Mouse (Mus musculus): ENCODE measurements around the gene Ddx54.
A peak's percentile ranks its signal among the peaks of the same experiment; 100 is the strongest.

The Ddx54 gene

DNA sequence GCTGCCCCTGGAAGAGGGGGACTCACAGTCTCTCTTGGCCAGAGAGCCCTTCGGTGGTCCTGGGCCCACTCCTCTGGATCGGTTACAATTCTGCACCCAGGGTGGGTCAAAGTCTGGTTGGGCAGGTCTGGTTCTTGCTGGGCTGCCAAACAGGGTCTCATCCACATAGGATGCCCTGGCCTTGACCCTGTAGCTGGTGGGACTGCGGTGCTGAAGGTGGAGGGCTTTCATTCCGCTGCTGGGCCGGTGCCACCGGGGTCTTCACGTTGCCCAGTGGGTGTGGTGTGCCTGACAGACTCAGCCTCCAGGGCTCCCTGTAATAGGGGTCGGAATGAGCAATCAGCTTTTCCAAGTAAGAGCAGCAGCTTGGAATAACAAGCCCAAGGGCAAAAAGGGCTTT is 1.1 kb upstream of the Ddx54 start:
- no peak for DNase-seq (ENCODE audit: low spot score in 2 of 2)

DNA sequence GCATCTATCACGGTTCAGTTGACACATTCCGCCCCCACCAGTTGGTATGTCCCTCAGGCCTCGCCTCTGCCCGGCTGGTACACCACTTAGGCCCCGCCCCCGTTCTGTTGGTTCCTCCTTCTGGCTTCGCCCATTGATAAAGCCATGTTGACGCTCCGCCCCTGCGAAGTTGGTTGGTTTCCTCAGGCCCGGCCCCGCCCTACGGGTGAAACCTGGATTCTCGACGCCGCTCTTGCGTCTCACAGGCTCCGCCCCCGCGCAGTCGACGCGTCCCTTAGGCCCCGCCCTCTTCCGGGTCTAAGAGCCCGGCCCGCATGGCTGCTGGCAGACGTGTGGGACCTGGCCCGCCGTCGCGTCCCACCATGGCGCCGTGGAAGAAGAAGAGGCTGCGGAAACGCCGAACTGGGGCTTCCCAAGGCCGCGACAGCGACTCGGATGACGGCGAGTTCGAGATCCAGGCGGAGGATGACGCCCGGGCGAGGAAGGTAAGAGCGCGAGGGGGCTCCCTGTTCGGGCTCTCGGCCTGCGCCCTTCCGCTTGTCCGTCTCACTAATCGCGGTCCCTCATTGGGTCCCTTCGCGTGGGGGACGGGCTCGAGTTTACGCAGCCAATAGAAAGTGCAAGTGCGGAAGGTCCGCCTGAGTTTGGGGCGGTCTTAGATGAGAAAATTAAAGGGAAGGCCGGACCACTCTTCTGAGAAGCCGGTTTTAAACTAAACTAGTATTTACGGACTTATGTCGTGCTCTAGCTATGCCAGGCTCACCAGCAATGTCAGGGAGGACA is 474 bp downstream of the Ddx54 start:
- peak; percentile 99 to 100 for DNase-seq (ENCODE audit: low spot score in 2 of 2)

DNA sequence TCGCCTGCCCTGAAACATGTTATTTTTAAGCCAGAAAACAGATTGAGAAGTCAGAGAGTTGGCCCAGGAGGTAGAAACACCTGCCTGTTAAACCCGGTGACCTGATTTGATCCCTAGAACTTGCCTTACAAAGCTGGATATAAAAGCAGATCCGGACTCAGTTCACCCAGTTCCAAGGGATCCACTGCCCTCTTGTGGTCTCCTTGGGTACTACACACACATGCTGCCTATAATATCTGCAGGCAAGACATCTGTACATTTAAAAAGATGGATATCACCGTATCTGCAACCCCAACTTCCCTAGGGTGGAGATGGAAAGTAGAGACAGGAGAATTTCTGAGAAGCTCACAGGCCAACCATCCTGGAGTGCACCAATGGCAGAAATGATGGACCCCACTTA is 3.4 kb downstream of the Ddx54 start:
- peak in 1 of 2 experiments; percentile 49 for DNase-seq (ENCODE audit: low spot score in 2 of 2)

DNA sequence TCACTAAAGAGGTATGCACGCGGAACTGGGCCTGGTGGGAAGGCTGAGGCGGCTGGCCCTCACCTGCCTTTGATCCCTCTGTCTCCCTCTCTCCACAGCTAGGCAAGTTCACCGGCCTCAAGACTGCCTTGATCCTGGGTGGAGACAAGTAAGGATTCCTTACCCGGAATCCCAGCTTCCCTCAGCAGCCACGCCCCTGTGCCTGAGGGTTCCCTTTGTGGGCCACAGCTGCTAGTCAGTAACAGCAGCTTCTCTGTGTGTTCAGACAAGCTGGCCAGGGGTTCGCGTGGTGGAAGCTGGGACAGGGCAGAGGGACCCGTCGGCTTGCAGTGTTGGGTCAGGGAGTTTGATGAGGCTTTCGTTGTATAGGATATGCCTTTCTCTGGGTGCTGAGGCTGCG is 6.2 kb downstream of the Ddx54 start:
- no peak for DNase-seq (ENCODE audit: low spot score in 2 of 2)

DNA sequence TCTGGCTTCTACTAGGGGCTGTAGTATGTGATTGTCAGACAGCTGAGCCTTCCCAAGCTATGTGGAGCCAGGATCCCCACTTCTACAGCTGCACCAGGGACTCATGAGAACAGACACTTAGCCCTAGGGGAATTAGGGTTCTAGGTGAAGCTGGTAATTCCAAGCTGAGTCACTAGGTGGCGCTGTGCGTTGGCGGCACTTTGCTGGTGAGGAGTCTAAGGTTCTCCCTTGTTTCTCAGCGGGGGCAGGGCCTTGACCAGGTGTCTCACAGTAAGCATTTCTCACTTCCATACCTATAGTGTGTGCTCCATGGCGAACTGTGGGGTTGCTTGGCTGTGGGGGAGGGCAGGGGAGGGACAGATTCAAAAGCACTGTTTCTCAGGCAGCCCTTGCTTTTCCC is 6.7 kb downstream of the Ddx54 start:
- peak; percentile 66 to 82 for DNase-seq (ENCODE audit: low spot score in 2 of 2)

DNA sequence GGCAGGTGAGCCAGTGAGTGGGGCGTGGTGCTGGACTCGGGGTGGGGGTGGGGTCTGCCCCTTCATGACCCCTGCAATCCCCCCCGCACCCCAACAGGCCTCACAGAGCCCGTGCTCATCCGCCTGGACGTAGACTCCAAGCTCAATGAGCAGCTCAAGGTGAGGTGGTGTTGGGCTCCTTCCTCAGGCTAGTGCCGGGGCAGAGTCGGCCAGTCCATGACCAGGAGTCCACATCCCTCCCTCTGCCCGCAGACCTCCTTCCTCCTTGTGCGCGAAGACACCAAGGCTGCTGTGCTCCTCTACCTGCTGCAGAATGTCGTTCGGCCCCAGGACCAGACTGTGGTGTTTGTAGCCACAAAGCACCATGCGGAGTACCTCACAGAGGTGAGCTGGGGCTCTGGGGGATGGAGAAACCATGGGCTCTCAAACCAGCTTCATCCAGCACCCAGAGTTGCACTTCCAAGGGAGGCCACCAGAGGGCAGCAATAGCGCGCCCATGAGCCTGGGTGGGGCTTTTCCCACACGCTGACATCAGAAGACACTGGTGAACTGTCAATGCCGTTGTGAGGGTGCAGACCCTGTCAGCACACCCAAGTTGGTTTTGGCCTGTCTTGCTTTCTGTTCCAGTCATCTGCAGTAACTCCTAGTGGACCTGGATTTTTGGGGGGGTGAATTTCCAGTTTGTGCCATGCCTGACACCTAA is 8.0 kb downstream of the Ddx54 start:
- peak; percentile 78 to 85 for DNase-seq (ENCODE audit: low spot score in 2 of 2)

DNA sequence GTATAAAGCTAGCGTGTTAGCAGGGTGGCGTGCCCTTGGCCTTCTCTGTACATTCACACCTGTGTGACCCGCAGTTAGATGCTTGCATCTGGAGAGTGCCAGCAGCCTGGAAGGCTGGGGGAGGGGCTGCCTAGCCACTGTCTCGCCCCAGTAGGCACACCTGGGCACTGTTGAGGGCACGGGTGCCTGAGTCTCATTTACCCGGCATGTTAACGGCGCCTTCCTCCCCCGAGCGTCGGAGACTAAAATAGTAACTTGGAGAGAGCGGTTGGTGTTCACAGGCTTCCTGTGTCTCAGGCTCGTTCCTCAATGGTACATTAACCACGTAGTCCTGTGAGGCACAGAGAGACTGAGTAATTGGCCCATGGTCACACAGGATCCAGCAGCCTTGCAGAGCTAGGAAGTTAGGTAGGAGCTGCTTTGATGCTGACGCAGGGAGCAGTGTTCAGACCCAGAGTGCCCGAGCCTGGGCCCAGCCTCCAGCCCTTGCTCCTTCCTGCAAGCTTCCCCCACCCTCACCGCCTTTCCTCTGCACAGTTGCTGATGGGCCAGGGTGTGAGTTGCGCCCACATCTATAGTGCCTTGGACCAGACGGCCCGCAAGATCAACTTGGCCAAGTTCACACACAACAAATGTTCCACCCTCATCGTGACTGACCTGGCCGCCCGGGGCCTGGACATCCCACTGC is 8.7 kb downstream of the Ddx54 start:
- peak; percentile 44 to 47 for DNase-seq (ENCODE audit: low spot score in 2 of 2)

DNA sequence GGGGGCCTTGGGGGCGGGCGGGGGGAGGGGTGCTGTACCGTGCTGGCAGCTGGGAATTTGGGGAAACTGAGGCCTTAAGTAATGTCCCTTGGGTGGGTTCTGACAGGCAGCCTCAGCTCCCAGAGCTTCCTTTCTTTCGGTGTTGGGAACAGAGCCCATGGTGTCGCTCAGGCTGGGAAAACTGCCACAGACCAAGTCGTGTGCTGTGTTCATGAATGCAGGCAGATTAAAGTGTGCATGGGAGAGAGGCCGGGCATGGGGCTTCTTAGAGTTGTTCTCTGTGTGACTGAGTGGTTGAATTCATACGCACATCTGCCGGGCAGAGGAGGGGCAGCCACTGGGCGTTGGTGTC is 9.3 kb downstream of the Ddx54 start:
- DNase-seq (ENCODE audit: low spot score in 2 of 2): no peak

DNA sequence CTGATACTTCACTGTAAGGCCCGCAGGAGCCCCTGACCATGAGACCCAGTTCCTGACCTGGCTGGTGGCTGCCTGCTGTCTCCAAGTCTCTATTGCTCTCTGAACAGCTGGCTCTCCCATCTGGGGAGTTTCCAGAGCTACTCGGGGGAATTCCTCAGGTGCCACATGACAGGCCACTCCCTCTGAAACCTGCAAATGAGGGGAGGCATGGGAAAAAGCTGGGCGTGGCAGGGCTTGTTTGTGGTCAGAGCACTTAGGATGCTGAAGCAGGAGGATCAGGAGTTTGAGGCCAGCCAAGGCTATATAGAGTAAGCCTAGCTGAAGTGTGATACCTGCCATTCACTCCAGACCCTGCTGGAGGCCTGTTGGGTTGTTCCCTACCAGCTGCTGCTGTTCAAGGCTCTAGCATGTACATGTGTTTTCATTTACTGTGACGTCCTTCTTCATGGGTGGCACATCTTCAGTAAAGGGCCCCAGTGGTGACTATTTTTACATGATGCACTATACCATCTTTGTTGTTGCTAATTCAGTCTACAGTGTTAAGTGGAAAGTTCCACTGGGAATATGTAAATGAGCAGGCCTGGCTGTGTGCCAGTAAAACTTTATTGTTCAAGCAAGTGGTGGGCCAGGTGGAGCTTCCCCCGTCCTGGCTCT is 9.8 kb downstream of the Ddx54 start:
- DNase-seq (ENCODE audit: low spot score in 2 of 2): no peak

DNA sequence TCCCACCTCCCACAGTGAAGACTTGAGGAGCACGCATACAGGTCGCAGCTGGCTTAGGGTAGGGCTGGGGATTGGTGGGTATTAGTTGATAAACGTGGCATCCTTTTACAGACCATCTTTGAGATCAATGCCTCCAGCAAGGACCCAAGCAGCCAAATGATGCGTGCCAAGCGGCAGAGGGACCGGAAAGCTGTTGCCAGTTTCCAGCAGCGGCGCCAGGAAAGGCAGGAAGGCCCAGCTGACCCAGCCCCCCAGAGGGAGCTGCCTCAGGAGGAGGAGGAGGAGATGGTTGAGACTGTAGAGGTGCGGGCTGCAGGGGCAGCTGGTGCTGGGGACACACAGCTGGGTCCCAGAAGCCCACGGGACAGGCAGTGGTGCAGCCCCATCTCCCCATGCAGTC is 11.9 kb downstream of the Ddx54 start:
- no peak for DNase-seq (ENCODE audit: low spot score in 2 of 2)

DNA sequence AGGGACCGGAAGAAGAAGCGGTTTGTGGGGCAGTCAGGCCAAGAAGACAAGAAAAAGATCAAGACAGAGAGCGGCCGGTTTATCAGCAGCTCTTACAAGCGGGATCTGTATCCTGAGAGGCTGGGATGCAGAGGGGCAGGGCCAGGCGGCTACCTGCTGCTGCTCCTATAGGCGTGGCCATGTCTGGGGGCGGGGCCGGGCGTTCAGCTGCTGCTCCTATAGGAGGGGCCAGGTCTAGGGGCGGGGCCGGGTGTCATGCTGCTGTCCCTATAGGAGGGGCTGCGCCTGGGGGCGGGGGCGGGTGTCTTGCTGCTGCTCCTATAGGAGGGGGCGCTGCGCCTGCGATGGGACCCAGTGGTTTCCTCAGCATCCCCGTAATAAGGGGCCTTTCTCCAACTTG is 13.9 kb downstream of the Ddx54 start:
- no peak for DNase-seq (ENCODE audit: low spot score in 2 of 2)

DNA sequence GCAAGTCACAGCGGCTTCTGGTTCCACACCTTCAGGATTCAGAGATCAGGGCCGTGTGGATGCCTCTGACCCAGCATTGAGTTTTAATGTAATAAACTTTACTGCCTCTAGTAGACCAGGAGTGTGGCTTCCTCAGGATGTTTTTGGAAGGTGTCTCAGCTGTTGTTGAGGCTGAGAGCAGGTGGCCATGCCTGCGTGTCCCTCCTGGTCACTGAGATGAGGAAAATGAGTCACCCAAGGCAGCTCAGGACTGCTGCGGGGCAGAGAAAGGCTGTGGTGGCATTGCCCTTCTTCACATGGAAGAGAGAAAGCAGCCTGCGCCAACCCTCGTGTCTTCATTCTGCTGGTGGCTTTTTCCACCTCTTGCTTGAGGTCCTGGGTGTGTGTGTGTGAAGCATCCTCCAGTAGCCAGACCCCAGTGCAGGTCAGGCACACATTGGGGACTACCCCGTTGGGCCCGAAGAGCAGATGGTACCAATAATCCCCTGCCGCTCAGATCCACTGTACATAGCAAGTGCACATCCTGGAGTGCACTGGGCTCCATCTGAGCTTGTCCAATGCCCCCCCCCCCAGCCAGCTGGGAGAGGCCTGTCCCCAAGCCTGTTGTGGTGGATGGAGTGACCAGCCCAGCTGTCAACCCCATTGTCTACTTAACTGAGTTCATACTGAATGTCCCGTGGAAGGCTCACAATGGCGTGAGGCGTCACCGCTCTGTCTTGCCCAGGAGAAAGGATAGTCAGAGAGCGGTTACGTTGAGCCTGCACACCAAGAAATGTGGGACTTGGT is 15.2 kb downstream of the Ddx54 start:
- no peak for DNase-seq (ENCODE audit: low spot score in 2 of 2)

DNA sequence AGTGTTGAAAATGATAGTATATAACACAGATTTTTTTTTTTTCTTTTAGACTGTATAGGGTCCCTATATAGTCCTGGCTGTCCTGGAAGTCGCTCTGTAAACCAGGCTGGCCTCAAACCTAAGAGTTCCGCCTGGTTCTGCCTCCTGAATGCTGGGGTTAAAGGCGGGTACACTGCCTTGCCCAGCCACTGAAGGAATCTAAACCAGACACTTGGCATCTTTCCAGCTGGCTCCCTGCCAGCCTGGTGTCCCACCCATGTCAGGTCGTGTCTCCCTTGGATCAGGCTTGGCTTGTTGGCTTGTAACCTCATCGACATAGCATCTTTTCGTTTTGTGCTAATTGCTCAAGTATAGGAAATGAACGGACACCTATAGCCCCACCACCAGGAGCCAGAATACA is 16.1 kb downstream of the Ddx54 start:
- DNase-seq (ENCODE audit: low spot score in 2 of 2): no peak

DNA sequence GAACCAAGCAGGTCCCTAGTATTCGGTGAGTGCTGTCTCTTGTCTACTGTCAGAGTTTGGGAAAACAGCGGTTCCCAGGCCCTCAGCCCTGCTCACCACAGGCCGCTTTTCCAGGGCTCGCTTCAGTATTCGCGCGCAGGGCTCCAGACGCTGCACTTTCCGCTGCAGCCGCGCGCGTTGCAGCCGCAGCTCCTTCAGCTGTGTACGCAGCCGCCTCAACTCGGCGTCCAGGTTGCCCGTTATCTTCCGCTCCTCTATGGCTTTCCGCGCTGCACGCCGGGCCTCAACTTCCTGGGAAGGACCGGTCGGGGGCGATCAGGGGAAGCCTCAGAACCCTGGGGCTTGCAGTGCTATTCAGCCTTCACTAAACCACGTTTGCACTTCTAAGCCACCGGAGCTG is 18.6 kb downstream of the Ddx54 start:
- no peak for DNase-seq (ENCODE audit: low spot score in 2 of 2)

DNA sequence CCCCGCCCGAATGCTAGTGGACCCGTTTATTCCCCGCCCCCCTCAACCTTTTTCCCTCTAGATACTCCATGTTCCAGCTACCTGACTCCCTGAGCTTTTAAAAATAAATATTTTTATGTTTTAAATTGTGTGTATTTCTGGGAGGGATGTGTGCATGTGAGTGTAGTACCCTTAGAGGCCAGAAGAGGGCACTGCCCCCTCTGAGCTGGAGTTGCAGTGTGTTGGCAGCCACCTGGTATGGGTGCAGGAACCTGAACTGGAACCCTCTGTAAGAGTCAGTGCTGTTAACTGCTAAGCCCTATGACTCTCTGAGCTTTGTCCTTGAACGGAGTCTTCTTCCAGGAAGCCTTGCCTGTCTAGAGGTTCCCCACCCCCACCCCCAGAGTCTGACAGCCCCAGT is 19.4 kb downstream of the Ddx54 start:
- no peak for DNase-seq (ENCODE audit: low spot score in 2 of 2)

DNA sequence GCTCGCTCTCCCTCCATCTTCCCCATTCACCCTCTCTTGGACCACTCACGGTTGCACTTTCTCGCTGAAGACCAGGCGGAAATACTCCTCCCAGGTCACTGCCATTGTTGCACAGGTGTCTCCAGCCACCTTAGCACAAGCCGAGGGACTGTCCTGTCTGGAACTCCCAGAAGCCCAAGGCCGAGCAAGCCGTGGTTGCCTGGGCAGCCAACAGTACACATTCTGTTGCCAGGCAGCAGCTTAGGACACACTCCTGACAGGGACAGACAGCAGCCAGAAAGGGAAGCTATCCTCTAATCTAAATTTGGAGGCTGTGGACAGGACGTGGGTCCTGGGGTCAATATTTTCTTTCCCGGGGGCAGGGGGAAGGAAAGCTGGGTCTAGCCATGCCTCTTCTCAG is 21.6 kb downstream of the Ddx54 start, which contains the start of gene Cfap73:
TSS of gene Cfap73 (minus strand) at position 105 of the 400 bp plus-strand sequence.
- no peak for DNase-seq (ENCODE audit: low spot score in 2 of 2)

DNA sequence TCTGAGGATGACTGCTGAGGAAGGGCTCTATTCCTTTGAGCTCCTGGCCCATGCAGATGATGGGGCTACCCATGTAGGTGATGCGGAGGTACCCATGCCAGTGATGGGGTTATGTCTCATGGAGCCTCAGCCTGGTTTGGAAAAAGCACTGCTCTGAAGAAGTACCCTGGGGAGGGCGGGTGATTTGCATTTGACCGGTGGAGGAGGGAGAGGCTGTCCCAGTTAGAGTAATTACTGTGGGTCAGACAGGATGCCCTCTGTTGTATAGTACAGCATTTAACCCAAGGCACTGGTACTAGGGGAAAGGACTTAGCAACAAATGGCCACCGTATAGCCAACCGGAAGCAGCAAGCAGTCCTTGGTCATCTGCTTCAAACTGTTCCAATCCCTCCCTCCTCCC is 22.3 kb downstream of the Ddx54 start:
- no peak for DNase-seq (ENCODE audit: low spot score in 2 of 2)

DNA sequence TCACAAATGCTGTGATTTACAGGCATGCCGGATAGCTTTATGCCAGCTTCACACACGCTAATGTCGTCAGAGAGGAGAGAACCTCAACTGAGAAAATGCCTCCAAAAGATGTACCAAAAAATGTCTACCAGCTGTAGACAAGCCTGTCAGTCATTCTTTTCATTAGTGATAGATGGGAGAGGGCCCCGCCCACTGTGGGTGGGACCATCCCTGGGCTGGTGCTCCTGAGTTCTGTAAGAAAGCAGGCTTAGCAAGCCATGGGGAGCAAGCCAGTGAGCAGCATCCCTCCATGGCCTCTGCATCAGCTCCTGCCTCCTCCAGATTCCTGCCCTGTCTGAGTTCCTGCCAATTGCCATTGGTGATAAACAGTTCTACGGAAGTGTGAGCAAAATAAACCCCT is 23.1 kb downstream of the Ddx54 start:
- DNase-seq (ENCODE audit: low spot score in 2 of 2): no peak

DNA sequence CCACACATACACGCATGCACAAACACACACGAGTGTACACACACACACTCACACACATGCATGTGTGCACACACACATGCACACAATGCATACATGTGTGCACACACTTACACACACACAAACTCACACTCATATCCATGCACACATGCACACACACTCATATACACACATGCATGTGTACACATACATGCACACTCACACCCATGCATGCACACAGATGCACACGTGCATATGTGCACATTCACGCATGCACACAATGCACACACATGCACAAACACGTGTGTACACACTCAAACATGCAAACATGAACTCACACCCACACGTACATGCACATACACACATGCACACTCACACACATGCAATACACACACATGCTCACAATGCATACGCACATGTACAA is 27.6 kb downstream of the Ddx54 start:
- no peak for DNase-seq (ENCODE audit: low spot score in 2 of 2)

DNA sequence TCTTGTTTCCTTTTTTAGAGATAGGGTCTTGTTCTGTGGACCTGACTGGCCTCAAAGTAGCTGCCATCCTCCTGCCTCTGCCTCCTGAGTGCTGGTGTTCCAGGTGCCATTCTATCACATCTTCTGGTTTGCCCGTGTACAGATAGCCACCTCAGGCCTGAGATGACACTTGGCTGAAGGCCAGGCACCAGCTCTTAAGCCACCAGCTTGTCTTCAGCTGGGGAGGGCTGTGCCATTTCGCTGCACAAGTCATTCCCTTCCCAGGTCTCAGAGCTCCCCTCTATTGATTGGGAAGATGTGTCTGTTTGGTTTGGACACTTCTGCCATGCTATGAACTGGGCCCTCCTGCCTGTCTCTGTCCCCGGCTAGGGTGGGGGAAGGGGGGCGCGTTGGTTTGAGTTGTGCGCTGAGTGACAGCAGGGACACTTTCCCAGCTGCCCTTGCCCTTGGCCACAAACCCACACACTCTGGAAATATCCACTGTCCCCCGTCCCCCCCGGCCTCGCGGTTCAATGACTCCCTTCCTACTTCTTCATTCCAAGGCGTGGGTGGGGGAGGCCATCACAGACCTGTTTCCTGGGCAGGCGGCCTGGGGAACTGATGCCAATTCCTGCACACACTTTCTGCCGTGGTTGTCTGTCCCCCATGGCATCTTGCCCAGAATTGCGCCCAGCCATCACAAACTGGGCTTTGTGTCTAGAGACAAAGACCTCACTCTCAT is 31.0 kb downstream of the Ddx54 start:
- DNase-seq (ENCODE audit: low spot score in 2 of 2): no peak

DNA sequence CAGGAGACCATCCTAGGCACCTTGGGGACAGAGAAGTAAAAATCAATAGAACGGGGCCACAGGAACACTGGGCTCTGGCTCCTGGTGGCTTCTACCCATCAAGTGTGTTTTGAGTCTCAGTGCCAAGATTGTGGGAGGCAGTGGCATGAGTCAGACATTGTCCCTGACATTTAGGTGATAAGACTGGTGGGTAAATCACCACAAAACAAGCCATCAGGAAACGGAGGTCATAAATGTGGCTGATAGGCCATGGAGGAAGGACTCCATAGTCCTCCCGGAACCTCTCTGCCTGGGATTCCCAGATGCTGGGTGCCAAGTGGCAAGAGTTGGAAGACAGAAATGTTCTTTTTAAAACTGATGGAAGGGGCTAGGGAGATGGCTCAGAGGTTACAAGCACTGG is 31.7 kb downstream of the Ddx54 start:
- no peak for DNase-seq (ENCODE audit: low spot score in 2 of 2)

All from spleen, postnatal 14 days (tissue).